Mouse (Mus musculus) C2C12 (cell line): Measurements from ENCODE around the gene Atp10a.

Source experiments
- CEBPB ChIP-seq: IDR thresholded peaks from one replicate; pipeline ENCODE4 v1.6.1; 2011; ENCODE audit warnings: low read depth, mild to moderate bottlenecking, control low read depth, moderate library complexity
- CTCF ChIP-seq: IDR thresholded peaks from one replicate; pipeline ENCODE4 v1.5.1; 2011; ENCODE audit not compliant: control insufficient read depth, insufficient read depth, insufficient read length
- MAX ChIP-seq: IDR thresholded peaks from one replicate; pipeline ENCODE4 v1.6.1; 2011; ENCODE audit warnings: mild to moderate bottlenecking, control low read depth
- MYOG ChIP-seq: IDR thresholded peaks from one replicate; pipeline ENCODE4 v1.6.1; 2011; ENCODE audit not compliant: control insufficient read depth, insufficient read length; ENCODE audit errors: extremely low read depth

DNA sequence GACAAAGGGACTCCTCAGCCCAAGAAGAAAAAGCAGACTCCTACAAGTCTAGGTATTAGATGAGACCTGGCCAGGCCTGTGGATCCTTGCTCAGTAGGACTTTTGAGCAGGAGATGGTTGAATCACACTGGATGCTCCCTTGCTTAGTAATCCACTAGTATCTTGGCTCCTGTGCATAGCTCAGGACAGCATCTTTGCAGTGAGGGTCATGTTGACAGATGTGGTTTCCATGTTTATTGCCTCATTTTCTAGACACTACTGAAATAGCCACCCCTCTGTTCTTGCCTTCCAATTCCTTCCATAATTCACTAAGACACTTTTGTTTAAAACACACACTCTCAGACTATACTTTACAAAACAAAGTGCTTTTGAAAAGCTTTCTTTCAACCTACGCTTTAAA, 98.1 kb downstream of the Atp10a start:
- no peak for TF ChIP-seq MYOG
- TF ChIP-seq MAX: no peak
- no peak for TF ChIP-seq CTCF
- peak; percentile 20 for TF ChIP-seq CEBPB
